Mouse (Mus musculus) liver, embryonic 13.5 days (tissue): ENCODE results near the gene Kyat3. TPM values are rescaled to one million over a fixed set of nuclear protein-coding genes. Genes with fewer than 3 reads are reported as not detected.

ENCODE experiments used
- ATAC-seq: fragments of 200-750 bp; cut with Nextera tagmentation; 2 replicates; pipeline ENCODE4 v1.8.0; 2017; ENCODE audit warnings: low read depth, mild to moderate bottlenecking, moderate number of reproducible peaks, moderate library complexity
- DNase-seq: peaks from one replicate; pipeline ENCODE4 v3.0.0; 2022
- H3K27ac ChIP-seq: fragments of 300-500 bp; sonication (generic); 2 replicates; pipeline ENCODE4 v1.5.1; 2015; ENCODE audit warnings: moderate library complexity, mild to moderate bottlenecking, inconsistent platforms
- H3K27me3 ChIP-seq: fragments of 300-500 bp; sonication (generic); 2 replicates; pipeline ENCODE4 v1.6.1; 2015; ENCODE audit warnings: mild to moderate bottlenecking, inconsistent platforms
- H3K36me3 ChIP-seq: fragments of 300-500 bp; sonication (generic); 2 replicates; pipeline ENCODE4 v1.6.1; 2015; ENCODE audit warnings: mild to moderate bottlenecking, inconsistent platforms
- H3K4me1 ChIP-seq: fragments of 300-500 bp; sonication (generic); replicated peaks from 2 replicates; pipeline ENCODE4 v1.6.1; 2015; ENCODE audit warnings: inconsistent platforms
- H3K4me2 ChIP-seq: fragments of 300-500 bp; sonication (generic); 2 replicates; pipeline ENCODE4 v1.6.1; 2015; ENCODE audit warnings: inconsistent platforms, mild to moderate bottlenecking, moderate library complexity
- H3K4me3 ChIP-seq: fragments of 300-500 bp; sonication (generic); replicated peaks from 2 replicates; pipeline ENCODE4 v1.5.1; 2015; ENCODE audit warnings: mild to moderate bottlenecking, inconsistent platforms
- H3K9ac ChIP-seq: fragments of 300-500 bp; sonication (generic); 2 replicates; pipeline ENCODE4 v1.6.1; 2015; ENCODE audit warnings: mild to moderate bottlenecking, inconsistent platforms
- H3K9me3 ChIP-seq: fragments of 300-500 bp; sonication (generic); replicated peaks from 2 replicates; pipeline ENCODE4 v1.6.1; 2016; ENCODE audit warnings: inconsistent platforms
- WGBS: fragments of 180-500 bp; shearing (Covaris S2); methylation state at CpG from one replicate; pipeline ENCODE4 v1.1.7; 2015; ENCODE audit not compliant: insufficient replicate concordance; 5-methylcytosine and 5-hydroxymethylcytosine counted together
- polyA plus RNA-seq: library from polyadenylated mRNA; unstranded; fragments of >200 nt; fragmentation: Nextera tagmentation; extraction: Ambion mirVana; gene quantifications from 2 replicates; pipeline ENCODE4 v1.2.1, GENCODE M21; 2015

The Kyat3 gene
- polyA plus RNA-seq, 1 experiment from 2014 or later, result 10.3 TPM

- no peak for ATAC-seq
- H3K9ac ChIP-seq, result no peak overlapping the region
These were observed 48.3 kb downstream of the Kyat3 start for GRCm38 (mm10) chr3:142749131-142749530.

GRCm38 (mm10) chr3:142755132-142755867, 54.4 kb downstream of the Kyat3 start:
- H3K4me1 ChIP-seq, result peaks cover 20% of the 10 kb centered on the region
- no peak overlapping the region for H3K4me3 ChIP-seq
- no peaks in the 10 kb centered on the region; the same call in 1 of the 2 replicates for H3K27me3 ChIP-seq
- WGBS, result 83% methylated on average over 18 of the region's 18 CpGs
- no peak overlapping the region for H3K9ac ChIP-seq
- no peaks in the 10 kb centered on the region for H3K36me3 ChIP-seq
- H3K27ac ChIP-seq, result no peak overlapping the region
- ATAC-seq, result no peak
- DNase-seq, result no peak
- H3K9me3 ChIP-seq, result no peaks in the 10 kb centered on the region
- H3K4me2 ChIP-seq, result no peak overlapping the region

More at GRCm38 (mm10) chr3:142749131-142749530, 48.3 kb downstream of the Kyat3 start:
- no peak for DNase-seq
- Histone ChIP-seq H3K4me3 (no peak overlapping the region), H3K4me1 (peaks cover 3% of the 10 kb centered on the region; the same call in 1 of the 2 replicates), H3K4me2 (no peak overlapping the region), H3K36me3 (no peaks in the 10 kb centered on the region), H3K27ac (no peak overlapping the region; the same call in 1 of the 2 replicates), H3K9me3 (no peaks in the 10 kb centered on the region), H3K27me3 (no peaks in the 10 kb centered on the region)
- WGBS, result 78% methylated on average over 16 of the region's 16 CpGs

GRCm38 (mm10) chr3:142757841-142758240, 57.0 kb downstream of the Kyat3 start:
- H3K4me3 ChIP-seq, result no peak overlapping the region
- peak; percentile 84 for ATAC-seq
- no peaks in the 10 kb centered on the region for H3K9me3 ChIP-seq
- no peaks in the 10 kb centered on the region for H3K36me3 ChIP-seq
- no peaks in the 10 kb centered on the region; the same call in 1 of the 2 replicates for H3K27me3 ChIP-seq
- H3K27ac ChIP-seq, result no peak overlapping the region
- H3K4me2 ChIP-seq, result peak overlapping the region; percentile 39
- peak; percentile 50 for DNase-seq
- 12% methylated on average over 12 of the region's 12 CpGs for WGBS
- peaks cover 20% of the 10 kb centered on the region for H3K4me1 ChIP-seq
- no peak overlapping the region for H3K9ac ChIP-seq

GRCm38 (mm10) chr3:142758593-142758992, 57.7 kb downstream of the Kyat3 start:
- H3K9ac ChIP-seq, result no peak overlapping the region
- H3K27ac ChIP-seq, result no peak overlapping the region
- H3K4me3 ChIP-seq, result no peak overlapping the region
- H3K27me3 ChIP-seq, result no peaks in the 10 kb centered on the region; the same call in 1 of the 2 replicates
- DNase-seq, result no peak
- H3K36me3 ChIP-seq, result no peaks in the 10 kb centered on the region
- H3K9me3 ChIP-seq, result no peaks in the 10 kb centered on the region
- ATAC-seq, result no peak
- no peak overlapping the region for H3K4me2 ChIP-seq
- WGBS, result 69% methylated on average over 7 of the region's 7 CpGs
- H3K4me1 ChIP-seq, result peaks cover 20% of the 10 kb centered on the region

GRCm38 (mm10) chr3:142760356-142760755, 59.5 kb downstream of the Kyat3 start:
- ATAC-seq, result no peak
- 71% methylated on average over 6 of the region's 6 CpGs for WGBS
- DNase-seq, result no peak

GRCm38 (mm10) chr3:142764995-142765777, 64.3 kb downstream of the Kyat3 start, which contains the start of gene Gtf2b:
Gene Gtf2b (plus strand): TSS chr3:142765045.
- peak within 1 kb of the TSS; percentile 93 for H3K9ac ChIP-seq
- under 1% methylated on average over 64 of the region's 64 CpGs for WGBS
- peaks cover 42% of the 10 kb centered on the region for H3K4me1 ChIP-seq
- H3K27ac ChIP-seq, result peak within 1 kb of the TSS; percentile 89
- peak; percentile 99 for ATAC-seq
- peak within 1 kb of the TSS; percentile 88 for H3K4me3 ChIP-seq
- peaks cover 6% of the 10 kb centered on the region; the same call in 1 of the 2 replicates for H3K36me3 ChIP-seq
- no peaks in the 10 kb centered on the region for H3K9me3 ChIP-seq
- peak within 1 kb of the TSS; percentile 84 for H3K4me2 ChIP-seq
- H3K27me3 ChIP-seq, result no peaks in the 10 kb centered on the region
- DNase-seq, result peak; percentile 82

More at GRCm38 (mm10) chr3:142760356-142760755, 59.5 kb downstream of the Kyat3 start:
- no peak overlapping the region for H3K27ac ChIP-seq
- H3K4me1 ChIP-seq, result peaks cover 28% of the 10 kb centered on the region
- no peak overlapping the region for H3K4me3 ChIP-seq
- no peaks in the 10 kb centered on the region; the same call in 1 of the 2 replicates for H3K27me3 ChIP-seq
- H3K9ac ChIP-seq, result no peak overlapping the region
- H3K4me2 ChIP-seq, result no peak overlapping the region
- H3K36me3 ChIP-seq, result no peaks in the 10 kb centered on the region
- no peaks in the 10 kb centered on the region for H3K9me3 ChIP-seq

- peak overlapping the region; percentile 89 for H3K27ac ChIP-seq
- DNase-seq (no peak), ATAC-seq (no peak)
- peak overlapping the region; percentile 88 for H3K4me3 ChIP-seq
- H3K4me2 ChIP-seq, result peak overlapping the region; percentile 84
- H3K4me1 ChIP-seq, result peaks cover 48% of the 10 kb centered on the region
- H3K36me3 ChIP-seq, result peaks cover 7% of the 10 kb centered on the region; the same call in 1 of the 2 replicates
- H3K9me3 ChIP-seq, result no peaks in the 10 kb centered on the region
- peak overlapping the region; percentile 93 for H3K9ac ChIP-seq
- H3K27me3 ChIP-seq, result no peaks in the 10 kb centered on the region
- 9% methylated on average over 10 of the region's 10 CpGs for WGBS
These were observed 64.9 kb downstream of the Kyat3 start for GRCm38 (mm10) chr3:142765778-142766165.

GRCm38 (mm10) chr3:142768498-142768897, 67.6 kb downstream of the Kyat3 start:
- H3K9me3 ChIP-seq, result no peaks in the 10 kb centered on the region
- peaks cover 23% of the 10 kb centered on the region for H3K36me3 ChIP-seq
- H3K4me1 ChIP-seq, result peaks cover 53% of the 10 kb centered on the region
- 0 out of 2 replicates have a peak overlapping the region, but pooled peaks have one; percentile 58 for H3K27ac ChIP-seq
- 68% methylated on average over 6 of the region's 6 CpGs for WGBS
- DNase-seq (no peak), ATAC-seq (no peak)
- H3K4me3 ChIP-seq, result no peak overlapping the region
- no peaks in the 10 kb centered on the region for H3K27me3 ChIP-seq
- H3K9ac ChIP-seq, result no peak overlapping the region
- H3K4me2 ChIP-seq, result no peak overlapping the region; the same call in 1 of the 2 replicates

- DNase-seq, result no peak
- Histone ChIP-seq H3K27ac (peak overlapping the region; percentile 15; the same call in 1 of the 2 replicates), H3K4me2 (no peak overlapping the region), H3K4me1 (peaks cover 55% of the 10 kb centered on the region), H3K4me3 (no peak overlapping the region), H3K36me3 (peaks cover 27% of the 10 kb centered on the region), H3K9me3 (no peaks in the 10 kb centered on the region), H3K27me3 (no peaks in the 10 kb centered on the region), H3K9ac (no peak overlapping the region; the same call in 1 of the 2 replicates)
- no peak for ATAC-seq
- WGBS, result 22% methylated on average over 1 of the region's 1 CpGs
These were observed 69.7 kb downstream of the Kyat3 start for GRCm38 (mm10) chr3:142770518-142770917.

- Histone ChIP-seq H3K9me3 (no peaks in the 10 kb centered on the region), H3K4me2 (no peak overlapping the region), H3K9ac (0 out of 2 replicates have a peak overlapping the region, but pooled peaks have one; percentile 22), H3K27me3 (no peaks in the 10 kb centered on the region), H3K27ac (peak overlapping the region; percentile 19; the same call in 1 of the 2 replicates), H3K36me3 (peaks cover 41% of the 10 kb centered on the region), H3K4me1 (peaks cover 36% of the 10 kb centered on the region), H3K4me3 (no peak overlapping the region)
- peak; percentile 52; the same call in 1 of the 2 replicates for ATAC-seq
- 44% methylated on average over 4 of the region's 4 CpGs for WGBS
- no peak for DNase-seq
These were observed 72.8 kb downstream of the Kyat3 start for GRCm38 (mm10) chr3:142773538-142774191.
